7 mouse cellular contexts compared by ENCODE assay signal in genomic region chr15:83724160-83724885, GRCm38 (mm10). TPM values are rescaled to one million over a fixed set of nuclear protein-coding genes. Genes with fewer than 3 reads are reported as not detected.
DNase-seq lines count a peak whose midpoint lies in the region; ATAC-seq and TF ChIP-seq lines count a peak whose summit lies in the region.

No protein-coding gene starts in this region.

- peaks cover 6% of the 10 kb centered on the region; the same call in 1 of the 2 replicates for H3K4me1 ChIP-seq in thymus, adult 2 months (replicated peaks; ENCODE audit: control insufficient read depth, insufficient read depth, low read length)
- H3K4me1 ChIP-seq in forebrain, embryonic 10.5 days: peaks cover 85% of the 10 kb centered on the region
- H3K4me1 ChIP-seq in hindbrain, embryonic 13.5 days (replicated peaks): peaks cover 40% of the 10 kb centered on the region
- 0 out of 2 replicates have a peak, but pooled peaks cover 8% of the 10 kb centered on the region for H3K4me1 ChIP-seq in liver, postnatal 0 days (ENCODE audit: insufficient read depth)
- H3K4me1 ChIP-seq in stomach, postnatal 0 days (replicated peaks; ENCODE audit: control insufficient read depth, insufficient read depth): peaks cover 2% of the 10 kb centered on the region

- H3K36me3 ChIP-seq in thymus, adult 2 months (ENCODE audit: control insufficient read depth, insufficient read depth, low read length): no peaks in the 10 kb centered on the region
- H3K36me3 ChIP-seq in forebrain, embryonic 10.5 days (replicated peaks): peaks cover 33% of the 10 kb centered on the region
- H3K36me3 ChIP-seq in hindbrain, embryonic 13.5 days: peaks cover 17% of the 10 kb centered on the region
- no peaks in the 10 kb centered on the region for H3K36me3 ChIP-seq in liver, postnatal 0 days (replicated peaks; ENCODE audit: insufficient read depth, low read length)
- no peaks in the 10 kb centered on the region for H3K36me3 ChIP-seq in stomach, postnatal 0 days (ENCODE audit: control insufficient read depth, insufficient read depth, low read length)

- peak overlapping the region; percentile 80 for H3K9ac ChIP-seq in hindbrain, embryonic 13.5 days
- H3K9ac ChIP-seq in liver, postnatal 0 days (replicated peaks): no peak overlapping the region
- peak overlapping the region; percentile 60 for H3K9ac ChIP-seq in stomach, postnatal 0 days (ENCODE audit: low read length)

- no peak overlapping the region for H3K27ac ChIP-seq in thymus, adult 2 months (ENCODE audit: control insufficient read depth, insufficient read depth, low read length)
- peak overlapping the region; percentile 93 for H3K27ac ChIP-seq in forebrain, embryonic 10.5 days
- H3K27ac ChIP-seq in hindbrain, embryonic 13.5 days: peak overlapping the region; percentile 84
- no peak overlapping the region for H3K27ac ChIP-seq in liver, postnatal 0 days (ENCODE audit: low read depth)
- H3K27ac ChIP-seq in stomach, postnatal 0 days (replicated peaks): 0 out of 2 replicates have a peak overlapping the region, but pooled peaks have one; percentile 40

- no peaks in the 10 kb centered on the region for H3K9me3 ChIP-seq in forebrain, embryonic 10.5 days
- H3K9me3 ChIP-seq in hindbrain, embryonic 13.5 days: no peaks in the 10 kb centered on the region
- H3K9me3 ChIP-seq in liver, postnatal 0 days (ENCODE audit: low read length): no peaks in the 10 kb centered on the region
- no peaks in the 10 kb centered on the region for H3K9me3 ChIP-seq in stomach, postnatal 0 days (ENCODE audit: control insufficient read depth, low read length)

- no peak for DNase-seq in thymus, adult 2 months
- DNase-seq in thymus, postnatal 10 days (ENCODE audit: low spot score in 2 of 2): no peak
- DNase-seq in forebrain, embryonic 10.5 days (ENCODE audit: extremely low spot score, low spot score): peak; percentile 51
- DNase-seq in liver, postnatal 0 days: peak; percentile 30
- no peak for DNase-seq in stomach, postnatal 0 days (ENCODE audit: low spot score)
- DNase-seq in cerebellum, adult 9-11 months: no peak

- H3K4me3 ChIP-seq in thymus, adult 2 months (ENCODE audit: control insufficient read depth, insufficient read depth, low read length): peak overlapping the region; percentile 12; the same call in 1 of the 2 replicates
- H3K4me3 ChIP-seq in forebrain, embryonic 10.5 days: peak overlapping the region; percentile 88
- peak overlapping the region; percentile 73 for H3K4me3 ChIP-seq in hindbrain, embryonic 13.5 days
- peak overlapping the region; percentile 51 for H3K4me3 ChIP-seq in liver, postnatal 0 days (ENCODE audit: low read depth, low read length)
- peak overlapping the region; percentile 64 for H3K4me3 ChIP-seq in stomach, postnatal 0 days (ENCODE audit: low read depth, low read length)

- TF ChIP-seq POLR2A in thymus, adult 2 months (IDR thresholded peaks at IDR 0.05; ENCODE audit: control insufficient read depth, extremely low read depth, insufficient read depth, low read length, poor library complexity): no peak

- TF ChIP-seq CTCF in thymus, adult 2 months (IDR thresholded peaks at IDR 0.05; ENCODE audit: borderline replicate concordance, control insufficient read depth, extremely low read depth, insufficient read depth, low read length, poor library complexity): no peak
- TF ChIP-seq CTCF in liver, postnatal 0 days (IDR thresholded peaks at IDR 0.05; ENCODE audit: low read depth): no peak
- TF ChIP-seq CTCF in stomach, postnatal 0 days (IDR thresholded peaks at IDR 0.05; ENCODE audit: low read depth): no peak

- peak overlapping the region; percentile 78 for H3K4me2 ChIP-seq in hindbrain, embryonic 13.5 days
- peak overlapping the region; percentile 70 for H3K4me2 ChIP-seq in liver, postnatal 0 days (ENCODE audit: low read depth, low read length)
- H3K4me2 ChIP-seq in stomach, postnatal 0 days (replicated peaks; ENCODE audit: low read depth): peak overlapping the region; percentile 92

- peaks cover 9% of the 10 kb centered on the region for H3K27me3 ChIP-seq in thymus, adult 2 months (ENCODE audit: control insufficient read depth, insufficient read depth, low read length)
- peaks cover 90% of the 10 kb centered on the region for H3K27me3 ChIP-seq in forebrain, embryonic 10.5 days (ENCODE audit: poor library complexity, severe bottlenecking)
- H3K27me3 ChIP-seq in hindbrain, embryonic 13.5 days: peaks cover 14% of the 10 kb centered on the region
- peaks cover 59% of the 10 kb centered on the region for H3K27me3 ChIP-seq in liver, postnatal 0 days (ENCODE audit: insufficient read depth, low read length)
- peaks cover 2% of the 10 kb centered on the region; the same call in 1 of the 2 replicates for H3K27me3 ChIP-seq in stomach, postnatal 0 days (ENCODE audit: control insufficient read depth, insufficient read depth, low read length)

- TF ChIP-seq EP300 in liver, postnatal 0 days (IDR thresholded peaks at IDR 0.05; ENCODE audit: low read depth): no peak
- no peak for TF ChIP-seq EP300 in stomach, postnatal 0 days (optimal IDR thresholded peaks at IDR 0.05)

- ATAC-seq in hindbrain, embryonic 13.5 days (ENCODE audit: low FRiP score): no peak; the same call in 1 of the 2 replicates
- ATAC-seq in liver, postnatal 0 days: peak; percentile 19; the same call in 1 of the 2 replicates
- no peak for ATAC-seq in stomach, postnatal 0 days (ENCODE audit: low FRiP score, low TSS enrichment)

- WGBS in thymus, adult 2 months: 4% methylated on average over 61 of the region's 61 CpGs
- WGBS in forebrain, embryonic 10.5 days: 1% methylated on average over 61 of the region's 61 CpGs
- 1% methylated on average over 55 of the region's 61 CpGs for WGBS in hindbrain, embryonic 13.5 days
- 2% methylated on average over 60 of the region's 61 CpGs for WGBS in liver, postnatal 0 days (ENCODE audit: insufficient replicate concordance)
- 1% methylated on average over 52 of the region's 61 CpGs for WGBS in stomach, postnatal 0 days

RNA-seq across cellular contexts. Expression of gene Scube1, which starts 0.5 kb away (rescaled TPM):
- polyA plus RNA-seq in thymus, adult 2 months (2012; rRNA removed): 1.3 and 2.2 TPM in 2 replicates
- 58.7 and 68.0 TPM in 2 replicates for polyA plus RNA-seq in forebrain, embryonic 10.5 days (2016; fragmentation: Nextera tagmentation; extraction: Ambion mirVana)
- 13.5 and 16.5 TPM in 2 replicates for polyA plus RNA-seq in hindbrain, embryonic 13.5 days (2015; fragmentation: Nextera tagmentation; extraction: Ambion mirVana)
- polyA plus RNA-seq in liver, postnatal 0 days (2015; fragmentation: Nextera tagmentation; extraction: Ambion mirVana): 0.25 and 0.41 TPM in 2 replicates
- 5.0 and 5.5 TPM in 2 replicates for polyA plus RNA-seq in stomach, postnatal 0 days (2015; fragmentation: Nextera tagmentation; extraction: Ambion mirVana)

RNA-seq across cellular contexts. Expression of gene Mpped1, which starts 54.9 kb away (rescaled TPM):
- polyA plus RNA-seq in thymus, adult 2 months (2012; rRNA removed): 0.22 and 0.31 TPM in 2 replicates
- polyA plus RNA-seq in forebrain, embryonic 10.5 days (2016; fragmentation: Nextera tagmentation; extraction: Ambion mirVana): 33.4 and 35.9 TPM in 2 replicates
- polyA plus RNA-seq in hindbrain, embryonic 13.5 days (2015; fragmentation: Nextera tagmentation; extraction: Ambion mirVana): 11.3 and 11.7 TPM in 2 replicates
- not detected in 2 replicates for polyA plus RNA-seq in liver, postnatal 0 days (2015; fragmentation: Nextera tagmentation; extraction: Ambion mirVana)
- 0.08 and 0.10 TPM in 2 replicates for polyA plus RNA-seq in stomach, postnatal 0 days (2015; fragmentation: Nextera tagmentation; extraction: Ambion mirVana)

Comparison
In these comparisons a context has a peak if more than half of its experiments do, and no peak if none do; other contexts are left out.
1. DNase-seq: peak in forebrain, embryonic 10.5 days (single experiment) and liver, postnatal 0 days (single experiment); none in thymus, adult 2 months (single experiment), thymus, postnatal 10 days (0 of 2), stomach, postnatal 0 days (single experiment) and cerebellum, adult 9-11 months (single experiment).
2. H3K27ac ChIP-seq: peak in forebrain, embryonic 10.5 days (single experiment), hindbrain, embryonic 13.5 days (single experiment) and stomach, postnatal 0 days (single experiment); none in thymus, adult 2 months (single experiment) and liver, postnatal 0 days (single experiment).
3. H3K4me3 ChIP-seq: peak in every context shown above with its lines; median percentile 88 in forebrain, embryonic 10.5 days; 73 in hindbrain, embryonic 13.5 days; 64 in stomach, postnatal 0 days; 51 in liver, postnatal 0 days; 12 in thymus, adult 2 months.
4. Peak in every context shown above with its lines, with median percentiles within 50 percentile points of each other: H3K4me2 ChIP-seq.